Mouse (Mus musculus): ENCODE measurements around the gene Ccni. TPM values are rescaled to one million over a fixed set of nuclear protein-coding genes. Genes with fewer than 3 reads are reported as not detected.
A peak's percentile ranks its signal among the peaks of the same experiment; 100 is the strongest.

Gene Ccni
- polyA plus RNA-seq, 1 experiment from 2014 or later = 132 TPM

DNA sequence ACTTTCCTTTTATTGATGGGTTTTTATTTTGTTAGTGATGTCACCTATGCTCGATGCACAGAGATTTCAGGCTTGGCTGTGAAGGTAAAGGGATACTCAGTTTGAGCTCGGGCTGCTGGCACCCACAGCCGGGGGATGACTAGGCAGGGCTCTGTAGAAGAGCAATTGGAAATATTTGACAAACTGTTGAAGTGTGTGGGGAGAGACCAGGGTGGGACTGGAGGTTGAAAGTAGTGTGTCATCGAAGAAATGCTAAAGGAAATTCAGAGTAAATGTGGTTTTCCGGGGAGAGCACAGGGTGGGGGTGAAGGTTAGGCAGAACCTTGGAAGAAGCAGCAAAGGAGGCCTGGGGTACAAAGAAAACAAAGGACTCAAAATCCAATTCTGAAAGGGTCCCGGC, 54.3 kb downstream of the Ccni start:
- Histone ChIP-seq H3K4me2 (no peak overlapping the region), H3K4me1 (peaks cover 38% of the 10 kb centered on the region), H3K4me3 (no peak overlapping the region), H3K9ac (no peak overlapping the region), H3K36me3 (peaks cover 33% of the 10 kb centered on the region), H3K9me3 (no peaks in the 10 kb centered on the region), H3K27me3 (no peaks in the 10 kb centered on the region), H3K27ac (0 out of 2 replicates have a peak overlapping the region, but pooled peaks have one; percentile 16)
- WGBS = 39% methylated on average over 6 of the region's 6 CpGs
- no peak for ATAC-seq (ENCODE audit: borderline replicate concordance, extremely low read depth, low FRiP score, low TSS enrichment)

DNA sequence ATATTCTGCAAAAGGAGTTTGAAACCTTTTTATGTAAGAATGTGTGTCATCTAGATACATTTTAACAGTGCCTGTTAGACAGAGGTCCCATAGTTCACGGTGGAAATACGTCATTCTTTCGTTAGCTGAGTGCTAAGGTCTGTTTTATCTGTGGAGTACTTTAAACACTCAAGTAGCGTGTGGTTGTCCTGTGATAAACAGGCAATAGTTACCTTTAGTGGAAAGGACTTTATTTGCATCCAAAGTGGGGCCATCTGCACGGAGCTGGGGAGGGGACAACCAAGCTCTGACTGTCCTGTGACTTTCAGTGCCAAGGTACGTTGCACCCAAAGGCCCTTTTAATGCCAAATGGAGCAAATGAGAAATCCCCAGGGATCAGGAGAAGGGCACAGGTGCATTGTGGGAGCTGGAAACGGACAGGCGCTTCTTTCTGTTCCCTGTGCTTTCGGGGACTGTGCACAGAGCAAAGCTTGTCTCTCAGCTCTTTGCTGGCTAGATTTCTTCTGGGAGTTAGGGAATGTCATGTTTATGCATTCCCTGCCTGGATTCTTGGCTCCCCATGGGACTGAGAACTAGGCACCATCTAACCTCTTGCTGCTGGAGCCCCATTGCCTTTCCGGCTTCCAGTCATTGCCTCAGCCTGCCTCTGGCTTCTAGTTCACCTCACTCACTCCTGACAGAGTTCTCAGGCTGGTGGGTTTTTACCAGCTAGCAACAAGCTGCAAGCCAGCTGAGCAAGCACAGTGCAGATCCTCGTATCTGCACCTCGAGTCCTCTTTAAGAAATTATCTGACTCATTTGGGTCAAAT, 56.1 kb downstream of the Ccni start:
- Histone ChIP-seq H3K4me2 (no peak overlapping the region), H3K9ac (no peak overlapping the region), H3K9me3 (no peaks in the 10 kb centered on the region), H3K27me3 (no peaks in the 10 kb centered on the region), H3K4me3 (no peak overlapping the region), H3K36me3 (peaks cover 15% of the 10 kb centered on the region), H3K27ac (peak overlapping the region; percentile 42), H3K4me1 (peaks cover 47% of the 10 kb centered on the region)
- 54% methylated on average over 12 of the region's 12 CpGs for WGBS
- ATAC-seq (ENCODE audit: borderline replicate concordance, extremely low read depth, low FRiP score, low TSS enrichment) = no peak

DNA sequence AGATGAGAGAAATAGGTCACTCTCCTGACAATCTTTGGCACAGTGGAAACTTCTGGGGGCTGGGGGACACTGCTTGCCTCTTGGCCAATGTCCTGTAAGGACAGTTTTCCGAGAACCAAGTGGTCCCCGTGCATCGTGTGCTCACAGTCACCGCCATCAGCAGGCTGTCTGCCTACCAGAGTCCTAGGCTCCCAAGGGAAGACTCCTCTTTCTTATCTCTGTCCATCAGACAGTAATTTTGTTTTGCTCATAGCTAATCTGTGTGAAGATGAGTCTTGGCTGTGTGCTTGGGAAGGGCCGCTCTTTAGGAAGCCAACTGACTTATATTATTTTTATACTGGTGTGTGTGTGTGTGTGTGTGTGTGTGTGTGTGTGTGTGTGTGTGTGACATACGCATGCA, 60.8 kb downstream of the Ccni start:
- Histone ChIP-seq H3K27me3 (no peaks in the 10 kb centered on the region), H3K36me3 (peaks cover 15% of the 10 kb centered on the region; the same call in 1 of the 2 replicates), H3K27ac (no peak overlapping the region), H3K9me3 (no peaks in the 10 kb centered on the region), H3K4me2 (no peak overlapping the region), H3K9ac (no peak overlapping the region), H3K4me3 (no peak overlapping the region), H3K4me1 (peaks cover 37% of the 10 kb centered on the region)
- WGBS = 64% methylated on average over 6 of the region's 6 CpGs
- ATAC-seq (ENCODE audit: borderline replicate concordance, extremely low read depth, low FRiP score, low TSS enrichment) = no peak

DNA sequence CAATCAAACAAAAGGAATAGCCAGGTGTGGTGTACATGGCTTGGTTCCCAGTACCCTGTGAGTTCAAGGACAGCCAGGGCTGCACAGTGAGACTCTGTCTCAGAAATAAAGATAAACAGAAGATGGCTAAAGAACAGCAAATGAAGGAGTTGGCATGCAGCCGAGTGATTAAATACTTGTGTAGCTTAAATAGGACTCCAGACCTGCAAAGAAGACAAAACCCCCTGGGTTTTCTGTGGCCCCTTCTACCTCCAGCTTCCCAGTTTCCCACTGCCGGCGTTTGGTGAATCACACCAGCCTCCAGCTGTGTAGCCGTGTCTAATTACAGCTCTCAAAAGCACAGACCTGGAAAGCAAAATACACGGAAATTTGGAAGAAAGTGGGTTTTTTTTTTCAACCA, 61.4 kb downstream of the Ccni start:
- Histone ChIP-seq H3K9me3 (no peaks in the 10 kb centered on the region), H3K36me3 (peaks cover 17% of the 10 kb centered on the region; the same call in 1 of the 2 replicates), H3K27me3 (no peaks in the 10 kb centered on the region), H3K9ac (no peak overlapping the region), H3K4me1 (peaks cover 30% of the 10 kb centered on the region), H3K4me2 (no peak overlapping the region), H3K27ac (peak overlapping the region; percentile 26; the same call in 1 of the 2 replicates), H3K4me3 (no peak overlapping the region)
- 24% methylated on average over 5 of the region's 5 CpGs for WGBS
- ATAC-seq (ENCODE audit: borderline replicate concordance, extremely low read depth, low FRiP score, low TSS enrichment) = no peak

DNA sequence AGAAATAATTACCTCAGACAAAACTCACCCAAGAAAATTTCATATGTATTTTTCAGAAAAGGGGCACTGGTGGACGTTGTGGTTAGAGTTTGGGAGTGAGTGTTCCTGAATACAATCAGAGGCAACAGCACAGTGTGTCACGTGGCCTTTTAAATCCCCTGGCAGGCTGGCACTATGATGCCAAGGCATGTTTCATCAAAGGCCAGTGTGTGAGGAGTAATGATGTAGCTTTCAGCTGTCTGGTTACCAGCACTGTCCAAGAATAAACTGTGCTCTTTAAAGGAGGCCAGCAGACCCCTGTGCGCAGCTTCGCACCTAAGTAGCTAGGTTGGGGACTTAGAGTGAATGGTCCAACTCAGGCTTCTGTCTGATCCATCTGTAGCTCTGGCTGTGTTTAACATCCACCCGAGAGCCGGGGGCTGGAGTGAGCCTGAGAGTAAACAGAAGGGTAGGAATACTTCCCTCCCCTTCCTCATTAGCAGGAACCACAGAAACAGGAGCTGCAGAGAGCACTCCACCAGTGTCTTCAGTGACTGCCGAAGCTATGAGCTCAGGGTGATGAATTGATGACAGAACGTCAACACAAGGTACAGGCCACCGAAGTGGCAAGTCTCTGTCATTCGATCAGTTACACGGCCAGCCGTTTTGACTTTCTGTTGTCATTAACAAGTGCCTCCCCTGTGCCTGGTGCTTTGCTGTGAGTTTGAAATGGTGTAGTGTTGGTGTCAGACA, 62.8 kb downstream of the Ccni start:
- H3K27ac ChIP-seq = 0 out of 2 replicates have a peak overlapping the region, but pooled peaks have one; percentile 26
- H3K9me3 ChIP-seq = no peaks in the 10 kb centered on the region
- WGBS = 35% methylated on average over 12 of the region's 12 CpGs
- no peak overlapping the region for H3K4me2 ChIP-seq
- H3K4me1 ChIP-seq = peaks cover 30% of the 10 kb centered on the region
- H3K4me3 ChIP-seq = no peak overlapping the region
- H3K9ac ChIP-seq = no peak overlapping the region
- ATAC-seq (ENCODE audit: borderline replicate concordance, extremely low read depth, low FRiP score, low TSS enrichment) = no peak
- no peaks in the 10 kb centered on the region for H3K27me3 ChIP-seq
- peaks cover 25% of the 10 kb centered on the region; the same call in 1 of the 2 replicates for H3K36me3 ChIP-seq

DNA sequence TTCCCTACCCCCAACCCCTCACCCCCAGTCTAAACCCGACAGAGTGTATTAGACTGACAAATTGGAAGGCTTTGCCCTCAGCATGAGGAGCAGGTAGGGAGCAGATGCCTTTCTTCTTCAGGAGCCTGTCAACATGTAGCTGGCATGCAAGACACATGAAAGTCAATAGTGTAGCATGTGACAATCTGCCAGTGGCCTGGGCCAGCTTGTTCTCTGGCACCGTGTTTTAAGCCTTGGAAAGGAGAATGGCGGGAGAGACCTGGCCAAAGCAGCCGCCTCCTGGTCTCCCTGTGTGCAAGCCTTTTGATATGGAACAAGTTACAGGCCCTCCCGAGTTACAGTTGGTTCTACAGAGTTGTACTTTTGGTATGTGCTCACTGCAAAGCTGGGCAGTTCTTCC, 65.5 kb downstream of the Ccni start:
- H3K27ac ChIP-seq = no peak overlapping the region
- no peaks in the 10 kb centered on the region for H3K27me3 ChIP-seq
- no peaks in the 10 kb centered on the region for H3K9me3 ChIP-seq
- peaks cover 35% of the 10 kb centered on the region for H3K4me1 ChIP-seq
- 83% methylated on average over 5 of the region's 5 CpGs for WGBS
- H3K36me3 ChIP-seq = peaks cover 25% of the 10 kb centered on the region; the same call in 1 of the 2 replicates
- no peak overlapping the region for H3K4me2 ChIP-seq
- no peak overlapping the region for H3K4me3 ChIP-seq
- ATAC-seq (ENCODE audit: borderline replicate concordance, extremely low read depth, low FRiP score, low TSS enrichment) = no peak
- no peak overlapping the region for H3K9ac ChIP-seq

DNA sequence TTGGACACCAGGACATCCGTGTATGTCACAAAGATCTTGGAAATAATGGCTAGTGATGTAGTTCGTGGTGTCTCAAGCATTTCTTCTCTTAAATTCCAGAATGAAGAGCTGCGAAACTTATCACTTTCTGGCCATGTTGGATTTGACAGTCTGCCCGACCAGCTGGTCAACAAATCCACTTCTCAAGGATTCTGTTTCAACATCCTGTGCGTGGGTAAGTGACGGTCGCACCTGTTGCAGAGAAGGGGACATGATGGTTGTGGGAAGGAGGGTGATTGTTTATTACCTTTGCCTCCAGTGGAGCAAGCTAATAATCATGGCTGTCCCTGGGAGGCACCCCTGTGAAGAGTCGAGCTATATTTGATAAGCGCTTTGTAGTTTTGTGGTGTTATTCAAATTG, 66.9 kb downstream of the Ccni start:
- H3K4me1 ChIP-seq = peaks cover 29% of the 10 kb centered on the region
- 87% methylated on average over 9 of the region's 9 CpGs for WGBS
- no peak overlapping the region for H3K9ac ChIP-seq
- H3K4me2 ChIP-seq = no peak overlapping the region
- ATAC-seq (ENCODE audit: borderline replicate concordance, extremely low read depth, low FRiP score, low TSS enrichment) = no peak
- no peaks in the 10 kb centered on the region for H3K9me3 ChIP-seq
- no peak overlapping the region for H3K4me3 ChIP-seq
- peaks cover 25% of the 10 kb centered on the region; the same call in 1 of the 2 replicates for H3K36me3 ChIP-seq
- no peaks in the 10 kb centered on the region for H3K27me3 ChIP-seq
- no peak overlapping the region for H3K27ac ChIP-seq

DNA sequence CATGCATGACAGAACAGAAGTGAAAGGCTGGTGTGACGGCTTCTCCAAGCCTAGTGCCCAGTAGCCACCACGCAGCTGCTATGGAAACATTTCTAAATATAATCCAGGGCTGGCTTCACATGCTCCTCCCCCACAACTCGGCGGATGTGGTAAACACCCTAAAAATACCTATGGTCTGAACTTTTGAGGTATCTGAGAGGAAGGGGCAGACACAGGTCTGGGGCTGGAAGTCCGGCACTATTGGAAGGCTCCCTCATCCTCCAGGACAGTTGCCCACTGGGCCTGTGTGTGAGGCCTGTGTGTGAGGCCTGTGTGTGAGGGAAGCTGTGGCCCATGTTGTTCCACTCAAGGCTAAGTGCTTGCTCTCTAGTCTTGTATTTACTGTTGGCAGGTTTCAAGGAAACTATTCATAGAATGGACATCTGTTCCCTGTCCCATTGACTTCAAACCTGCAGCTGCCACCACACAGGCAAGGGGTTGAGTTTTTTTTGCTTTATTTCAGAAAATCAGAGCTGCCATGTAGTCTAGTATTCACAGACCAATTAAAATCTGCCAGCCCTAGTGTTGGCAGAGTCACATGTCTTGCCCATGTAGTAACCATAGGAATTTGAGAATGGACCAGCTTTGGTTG, 69.2 kb downstream of the Ccni start:
- H3K4me1 ChIP-seq = peaks cover 38% of the 10 kb centered on the region
- peak overlapping the region; percentile 51 for H3K27ac ChIP-seq
- H3K4me2 ChIP-seq = no peak overlapping the region
- H3K36me3 ChIP-seq = peaks cover 25% of the 10 kb centered on the region; the same call in 1 of the 2 replicates
- WGBS = 46% methylated on average over 5 of the region's 5 CpGs
- no peak overlapping the region for H3K9ac ChIP-seq
- no peaks in the 10 kb centered on the region for H3K27me3 ChIP-seq
- H3K4me3 ChIP-seq = no peak overlapping the region
- no peaks in the 10 kb centered on the region for H3K9me3 ChIP-seq
- ATAC-seq (ENCODE audit: borderline replicate concordance, extremely low read depth, low FRiP score, low TSS enrichment) = peak; percentile 36; the same call in 1 of the 2 replicates

DNA sequence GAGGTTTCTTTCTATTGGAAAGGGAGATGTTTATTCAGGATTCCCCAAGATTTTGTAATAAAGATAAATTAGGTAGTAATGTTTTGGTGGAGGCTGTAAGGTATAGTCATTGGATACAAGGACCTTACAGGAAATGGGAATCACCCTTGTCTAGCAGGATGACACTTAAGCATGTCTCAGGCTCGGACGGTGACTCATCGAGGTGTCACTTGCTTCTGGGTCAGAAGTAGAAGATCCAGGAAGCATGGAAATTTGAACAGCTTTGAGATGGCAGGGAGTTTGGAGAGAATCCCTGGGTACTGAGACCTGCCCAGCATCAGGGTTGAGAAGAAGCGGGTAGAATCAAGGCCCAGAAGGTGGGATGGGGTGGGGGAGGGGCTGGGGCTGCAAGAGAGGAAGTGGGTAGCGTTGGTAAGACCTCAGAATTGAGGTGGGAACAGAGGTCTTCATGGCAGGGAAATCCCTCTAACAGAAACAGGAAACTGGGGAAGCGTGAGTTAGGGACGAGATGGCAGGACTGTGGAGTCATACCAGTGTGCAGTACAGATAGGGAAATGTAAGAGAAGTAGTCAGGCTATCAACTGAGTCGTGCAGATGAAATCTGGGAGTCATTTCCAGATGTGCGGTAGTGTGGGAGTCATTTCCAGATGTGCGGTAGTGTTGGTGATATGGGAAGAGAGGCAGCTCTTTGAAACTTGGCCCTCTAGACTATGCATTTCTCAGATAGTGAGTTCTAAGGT, 70.8 kb downstream of the Ccni start:
- Histone ChIP-seq H3K36me3 (peaks cover 17% of the 10 kb centered on the region; the same call in 1 of the 2 replicates), H3K9me3 (no peaks in the 10 kb centered on the region), H3K27ac (no peak overlapping the region), H3K27me3 (no peaks in the 10 kb centered on the region), H3K4me2 (no peak overlapping the region), H3K4me3 (no peak overlapping the region), H3K9ac (no peak overlapping the region), H3K4me1 (peaks cover 49% of the 10 kb centered on the region)
- ATAC-seq (ENCODE audit: borderline replicate concordance, extremely low read depth, low FRiP score, low TSS enrichment) = no peak
- WGBS = 51% methylated on average over 10 of the region's 10 CpGs

DNA sequence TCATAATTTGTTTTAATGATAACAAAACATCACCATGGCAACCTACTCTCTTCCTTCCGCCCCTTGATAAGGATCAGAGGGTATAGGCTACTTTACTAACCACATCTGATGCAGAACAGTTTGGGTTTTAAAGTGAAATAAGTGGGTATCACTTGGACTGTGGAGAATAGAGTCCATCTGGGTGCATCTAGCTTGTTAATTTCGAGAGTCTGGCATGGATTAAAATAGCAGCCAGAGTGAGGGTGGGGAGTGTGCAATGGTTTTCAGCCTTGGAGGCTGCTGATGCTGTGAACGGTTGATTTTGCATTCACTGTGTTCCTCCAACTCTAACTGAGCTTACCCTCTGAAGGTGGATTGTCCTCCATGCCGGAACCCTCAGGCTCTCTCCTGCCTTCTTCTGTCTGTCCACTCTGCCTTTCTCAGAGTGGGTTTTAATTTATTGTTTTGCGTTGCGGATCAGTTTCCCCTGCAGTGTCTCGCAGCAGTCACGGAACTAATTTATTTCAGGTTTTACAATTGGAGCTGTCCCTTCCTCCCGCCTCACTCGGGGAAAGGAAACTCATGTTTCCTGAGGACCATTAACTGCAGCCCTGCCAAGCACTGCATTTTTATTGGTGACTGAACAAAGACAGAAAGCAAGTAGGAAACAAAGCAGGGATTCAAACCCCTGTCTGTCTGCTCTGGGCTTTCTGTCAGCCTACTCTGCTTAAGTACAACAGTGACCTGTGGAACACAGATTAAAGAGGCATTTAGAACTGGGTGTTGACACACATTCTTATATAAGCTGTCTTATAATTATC, 72.7 kb downstream of the Ccni start:
- H3K9me3 ChIP-seq = no peaks in the 10 kb centered on the region
- H3K36me3 ChIP-seq = 0 out of 2 replicates have a peak, but pooled peaks cover 3% of the 10 kb centered on the region
- no peak for ATAC-seq (ENCODE audit: borderline replicate concordance, extremely low read depth, low FRiP score, low TSS enrichment)
- no peak overlapping the region for H3K4me2 ChIP-seq
- 50% methylated on average over 10 of the region's 10 CpGs for WGBS
- H3K9ac ChIP-seq = no peak overlapping the region
- H3K4me3 ChIP-seq = no peak overlapping the region
- 0 out of 2 replicates have a peak overlapping the region, but pooled peaks have one; percentile 0 for H3K27ac ChIP-seq
- H3K4me1 ChIP-seq = peaks cover 67% of the 10 kb centered on the region
- H3K27me3 ChIP-seq = no peaks in the 10 kb centered on the region
